Mouse (Mus musculus) left cerebral cortex, adult 8-10 months (tissue): Measurements from ENCODE around the gene Galp. TPM values are rescaled to one million over a fixed set of nuclear protein-coding genes. Genes with fewer than 3 reads are reported as not detected.
"Not testable (repeated sequence)": the region's sequence is repeated elsewhere in the genome, so short reads cannot be mapped to it uniquely, and the experiment has no call there.

Experiments
- DNase-seq, 2 experiments: peaks; one replicate each; pipeline ENCODE4 v3.0.0; 2022; ENCODE audit warnings: low spot score in 2 of 2
- total RNA-seq, 4 experiments: library from RNA; stranded (reverse); gene quantifications; 2 replicates each; pipeline ENCODE4 v1.2.4; 2022

The Galp gene
- total RNA-seq, 4 experiments from 2014 or later: not detected

DNA sequence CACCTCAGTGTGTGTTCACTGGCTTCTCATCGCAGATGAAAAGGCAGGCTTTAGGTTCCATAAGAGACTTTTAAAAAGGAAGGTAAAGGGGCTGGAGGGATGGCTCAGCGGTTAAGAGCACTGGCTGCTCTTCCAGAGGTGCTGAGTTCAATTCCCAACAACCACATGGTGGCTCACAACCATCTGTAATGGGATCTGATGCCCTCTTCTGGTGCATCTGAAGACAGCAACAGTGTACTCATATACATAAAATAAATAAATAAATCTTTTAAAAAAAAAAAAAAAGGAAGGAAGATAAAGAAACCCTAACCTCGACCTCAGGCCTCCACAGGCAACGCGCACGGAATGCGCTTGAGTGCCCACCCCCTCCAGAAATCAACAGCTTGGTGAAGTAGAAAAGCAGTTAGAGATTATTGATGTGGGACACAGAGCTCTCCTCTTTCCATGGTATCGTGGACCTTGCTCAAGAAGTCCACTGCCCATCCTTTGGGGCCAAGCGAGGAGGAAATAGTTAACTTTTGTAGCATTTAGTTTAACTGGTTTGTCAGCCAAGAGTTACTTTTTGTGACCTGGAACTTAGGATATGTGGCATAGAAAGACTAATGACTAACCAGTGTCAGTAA, 22.4 kb upstream of the Galp start:
- not testable (repeated sequence) for DNase-seq

- DNase-seq: no peak
Measured at GRCm38 (mm10) chr7:6179013-6179412, 17.9 kb upstream of the Galp start.

- DNase-seq: no peak
Measured at GRCm38 (mm10) chr7:6182882-6183281, 14.0 kb upstream of the Galp start.

DNA sequence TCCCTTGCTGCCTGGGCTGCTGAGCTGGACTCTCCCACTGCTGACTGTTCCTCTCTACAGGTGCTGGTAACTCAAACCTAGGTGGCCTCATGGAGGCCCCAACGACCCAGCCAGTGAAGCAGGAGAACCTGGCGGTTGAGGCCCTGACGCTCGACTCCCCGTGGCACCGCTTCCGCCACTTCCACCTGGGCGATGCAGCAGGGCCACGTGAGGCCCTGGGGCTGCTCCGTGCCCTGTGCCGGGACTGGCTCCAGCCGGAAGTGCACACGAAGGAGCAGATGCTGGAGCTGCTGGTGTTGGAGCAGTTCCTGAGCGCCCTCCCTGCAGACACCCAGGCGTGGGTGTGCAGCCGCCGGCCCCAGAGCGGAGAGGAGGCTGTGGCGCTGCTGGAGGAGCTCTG, 13.1 kb upstream of the Galp start:
- no peak for DNase-seq

- no peak for DNase-seq
Measured at GRCm38 (mm10) chr7:6184521-6184920, 12.4 kb upstream of the Galp start.

DNA sequence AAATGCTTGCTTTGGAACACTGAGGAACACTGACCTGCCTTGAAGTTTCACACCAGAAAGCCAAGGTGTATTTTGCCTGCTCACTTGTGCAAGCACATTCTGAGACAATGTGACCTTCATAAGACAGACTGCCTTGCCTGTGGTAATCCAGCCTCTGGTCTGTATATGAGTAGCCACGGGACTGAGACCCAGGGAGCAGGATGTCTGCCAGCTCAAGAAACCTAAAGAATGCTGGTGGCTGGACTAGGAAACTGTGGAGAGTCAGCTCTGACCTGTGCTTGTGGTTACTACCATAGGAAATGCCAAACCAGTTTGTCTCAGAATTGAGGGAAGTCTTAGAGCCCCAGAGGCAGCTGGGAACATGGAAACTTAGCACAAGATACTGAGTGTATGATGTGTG, 11.5 kb upstream of the Galp start:
- DNase-seq: no peak

- no peak for DNase-seq
Measured at GRCm38 (mm10) chr7:6186176-6186575, 10.7 kb upstream of the Galp start.

GRCm38 (mm10) chr7:6186756-6187155, 10.1 kb upstream of the Galp start:
- DNase-seq: no peak

- no peak for DNase-seq
Measured at GRCm38 (mm10) chr7:6189542-6189941, 7.3 kb upstream of the Galp start.

GRCm38 (mm10) chr7:6191376-6191775, 5.5 kb upstream of the Galp start:
- peak; percentile 51 to 76 for DNase-seq

GRCm38 (mm10) chr7:6194129-6194528, 2.8 kb upstream of the Galp start:
- no peak for DNase-seq

DNA sequence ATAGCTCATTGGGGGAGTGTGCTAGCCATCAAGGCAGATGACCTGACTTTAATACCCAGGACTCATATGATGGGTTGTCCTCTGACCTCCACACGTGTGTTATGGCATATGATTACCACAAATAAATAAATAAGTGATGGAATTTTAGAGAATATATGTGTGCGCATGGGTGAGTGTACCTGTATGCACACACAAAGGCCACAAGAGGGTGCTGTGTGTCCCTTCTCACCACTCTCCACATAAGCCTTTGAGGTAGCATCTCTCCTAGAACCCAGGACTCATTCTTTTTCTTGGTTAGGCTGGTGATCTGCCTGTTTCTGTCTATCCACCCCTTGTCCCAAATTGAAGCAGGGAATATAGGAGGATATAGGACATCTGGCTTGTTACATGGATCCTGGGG, 1.1 kb upstream of the Galp start:
- no peak for DNase-seq

GRCm38 (mm10) chr7:6204200-6204599, 7.3 kb downstream of the Galp start:
- DNase-seq: no peak

DNA sequence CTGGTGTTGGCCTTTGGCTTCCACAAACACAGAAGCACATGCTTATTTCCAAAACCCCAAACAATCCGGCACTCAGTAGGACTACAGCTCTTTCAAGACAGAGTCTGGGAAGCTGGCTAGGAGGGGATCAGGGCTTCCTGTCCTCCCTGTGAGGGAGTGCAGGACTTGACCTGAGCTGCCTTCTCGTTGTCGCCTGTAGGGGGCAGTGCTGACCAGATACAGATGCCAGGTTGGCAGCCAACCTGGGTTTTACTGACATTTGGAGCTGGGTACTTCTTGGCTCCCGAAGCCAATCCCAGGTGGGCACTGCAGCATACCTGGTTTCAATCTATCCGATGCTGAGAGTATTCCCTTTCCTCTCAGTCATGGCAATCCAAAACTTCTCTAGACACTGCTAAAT, 16.3 kb downstream of the Galp start:
- no peak for DNase-seq

DNA sequence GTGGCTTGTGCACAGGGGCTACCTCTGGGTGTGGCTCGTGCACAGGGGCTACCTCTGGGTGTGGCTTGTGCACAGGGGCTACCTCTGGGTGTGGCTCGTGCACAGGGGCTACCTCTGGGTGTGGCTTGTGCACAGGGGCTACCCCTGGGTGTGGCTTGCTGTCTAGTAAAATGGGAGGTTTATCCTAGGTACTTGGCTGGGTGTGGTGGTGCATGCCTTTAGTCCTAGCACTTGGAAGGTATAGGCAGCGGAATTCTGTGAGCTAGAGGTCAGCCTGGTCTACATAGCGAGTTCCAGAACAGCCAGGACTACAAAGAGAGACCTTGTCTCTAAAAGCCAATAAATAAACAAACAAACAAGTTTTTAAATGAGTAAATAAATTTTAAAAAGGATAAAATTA, 17.8 kb downstream of the Galp start:
- DNase-seq: not testable (repeated sequence)

DNA sequence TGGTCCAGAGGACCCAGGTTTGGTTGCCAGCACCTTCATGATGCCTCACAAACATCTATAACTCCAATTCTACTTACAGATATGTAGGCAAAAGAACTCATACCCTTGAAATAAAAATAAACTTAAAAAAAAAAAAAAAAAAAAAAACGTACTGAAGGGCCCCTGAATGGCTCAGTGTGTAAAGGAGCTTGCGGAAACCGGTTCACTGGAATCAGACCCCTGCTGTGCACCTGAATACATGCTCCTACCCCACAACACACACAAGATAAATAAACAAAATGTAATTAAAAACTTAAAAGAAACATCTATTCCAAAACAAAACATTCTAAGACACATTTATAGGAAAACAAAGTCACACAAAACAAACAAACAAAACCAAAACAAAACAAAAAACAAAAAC, 23.3 kb downstream of the Galp start:
- no peak for DNase-seq

GRCm38 (mm10) chr7:6221978-6222377, 25.1 kb downstream of the Galp start, which contains the start of gene Zscan5b:
Gene Zscan5b (plus strand): TSS chr7:6222278.
- no peak for DNase-seq

DNA sequence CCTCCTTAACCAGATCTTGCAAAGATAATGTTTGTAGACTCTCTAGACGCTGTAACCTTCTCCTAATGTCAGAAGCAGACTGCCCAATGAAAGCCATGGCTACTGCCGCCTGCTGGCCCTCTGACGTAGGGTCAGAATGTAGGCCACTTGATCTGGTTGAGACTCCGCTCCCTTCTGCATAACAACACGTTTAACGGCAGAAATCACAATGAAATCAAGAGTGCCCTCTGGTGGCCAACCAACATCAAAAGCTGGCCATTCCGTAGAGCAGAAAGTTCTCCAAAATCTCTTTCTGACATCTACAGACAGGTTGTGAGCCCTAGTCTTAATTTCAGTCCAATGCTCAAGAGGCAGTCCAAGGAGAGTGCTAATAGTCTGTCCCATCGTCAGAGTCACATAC, 31.6 kb downstream of the Galp start:
- not testable (repeated sequence) for DNase-seq

- no peak for DNase-seq
Measured at GRCm38 (mm10) chr7:6239787-6240186, 42.9 kb downstream of the Galp start.

DNA sequence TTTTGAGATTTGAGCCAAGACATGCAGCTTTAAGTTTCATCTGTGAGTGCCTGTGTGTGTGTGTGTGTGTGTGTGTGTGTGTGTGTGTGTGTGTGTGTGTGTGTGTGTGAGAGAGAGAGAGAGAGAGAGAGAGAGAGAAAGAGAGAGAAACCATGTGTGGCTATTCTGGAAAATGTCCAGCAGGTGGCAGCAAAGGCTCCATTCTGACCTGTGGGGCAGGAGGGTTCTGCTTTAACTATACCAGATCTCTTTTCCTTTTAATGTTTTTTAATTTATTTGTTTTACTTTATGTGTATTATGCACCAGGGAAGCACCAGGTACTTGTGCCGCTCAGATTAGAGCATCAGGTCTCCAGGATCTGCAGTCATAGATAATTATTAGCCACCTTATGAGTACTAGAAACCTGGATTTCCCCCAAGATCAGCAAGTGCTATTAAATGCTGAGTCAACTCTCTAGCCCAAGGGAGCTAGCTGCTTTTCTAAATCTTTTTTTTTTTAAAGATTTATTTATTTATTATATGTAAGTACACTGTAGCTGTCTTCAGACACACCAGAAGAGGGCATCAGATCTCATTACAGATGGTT, 44.0 kb downstream of the Galp start:
- not testable (repeated sequence) for DNase-seq

DNA sequence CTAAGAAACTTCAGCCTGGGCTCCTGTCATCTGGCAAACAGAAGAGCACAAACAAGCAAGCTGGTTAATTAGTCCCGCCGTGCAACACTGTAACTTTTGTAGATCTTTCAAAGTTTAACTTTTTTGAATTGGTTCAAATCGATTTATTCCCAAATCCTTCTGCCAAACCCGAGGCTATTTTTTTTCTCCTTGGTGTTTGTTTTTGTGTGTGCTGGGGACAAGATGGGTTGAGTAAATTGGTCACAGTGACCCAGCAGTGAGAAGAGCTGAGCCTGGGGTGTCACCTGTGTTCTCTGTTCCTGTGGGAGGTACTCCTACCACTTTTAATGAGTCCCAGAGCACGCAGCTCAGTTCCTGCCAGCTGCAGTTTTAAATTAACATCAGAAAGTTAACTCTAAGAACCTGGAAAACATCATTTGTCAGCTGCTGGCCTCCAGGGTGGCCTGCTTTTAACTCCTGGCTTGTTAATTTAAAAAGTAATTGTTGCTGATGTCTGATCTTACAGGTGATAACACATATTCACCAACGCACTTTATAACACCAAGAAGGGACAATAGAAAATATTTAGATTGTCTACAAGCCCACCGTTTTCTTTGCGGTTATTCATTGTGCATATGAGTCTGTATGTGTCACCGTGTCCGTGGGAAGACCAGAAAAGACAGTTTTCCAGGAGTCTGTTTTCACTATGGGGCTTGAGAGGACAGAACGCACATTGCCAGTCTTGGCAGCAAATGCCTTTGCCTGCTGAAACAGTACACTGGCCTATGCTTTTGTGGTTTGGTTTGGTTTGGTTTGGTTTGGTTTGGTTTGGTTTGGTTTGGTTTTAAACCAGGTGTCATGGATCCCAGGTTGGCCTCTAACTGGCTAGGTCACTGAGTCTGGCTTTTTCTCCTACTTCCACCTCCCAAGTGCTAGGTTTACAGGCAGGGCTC, 47.7 kb downstream of the Galp start:
- DNase-seq: no peak

GRCm38 (mm10) chr7:6252410-6252809, 55.5 kb downstream of the Galp start, which contains the start of gene Epp13:
Gene Epp13 (plus strand): TSS chr7:6252710.
- no peak for DNase-seq
